Comparison of ENCODE assay signal across 14 mouse cellular contexts in genomic region chr8:113827270-113827669, GRCm38 (mm10). TPM values are rescaled to one million over a fixed set of nuclear protein-coding genes. Genes with fewer than 3 reads are reported as not detected.
"Had no signal": no experiment of that assay in that cellular context is flagged by ENCODE, and none has a peak within 500 bp of the region (broad histone marks: within the 10 kb centered on the region; RNA-seq: fewer than 3 reads in every experiment).

No protein-coding gene starts in this region.

- DNase-seq: kidney, adult 11 months; kidney, adult 8-10 months; kidney, postnatal 14 days; kidney, postnatal 4 days; layer of hippocampus, postnatal 36 days; left cerebral cortex, postnatal 4 days; liver, postnatal 0 days; lung, embryonic 14.5 days; midbrain, embryonic 14.5 days; thymus, adult 18-20 months; thymus, postnatal 36 days had no signal

- ATAC-seq: liver, postnatal 0 days; lung, postnatal 0 days had no signal

RNA-seq across cellular contexts. Expression of gene Adamts18, which starts 21.3 kb away (rescaled TPM):
- total RNA-seq: megakaryocyte-erythroid progenitor cell, adult 5-6 weeks had no signal
- polyA plus RNA-seq: liver, postnatal 0 days; spleen, adult 2 months had no signal
